Mouse (Mus musculus): ENCODE results near the gene Rbx1. TPM values are rescaled to one million over a fixed set of nuclear protein-coding genes. Genes with fewer than 3 reads are reported as not detected.

Rbx1 gene
- polyA plus RNA-seq, 1 experiment from 2014 or later, result 612 TPM

Other genes starting within 250 kb of the Rbx1 start
- gene Mchr1, start 230.8 kb upstream of the Rbx1 start, polyA plus RNA-seq (2016; fragmentation: Nextera tagmentation; extraction: Ambion mirVana), result not detected in 2 replicates
- gene Slc25a17, start 105.5 kb upstream of the Rbx1 start, polyA plus RNA-seq (2016; fragmentation: Nextera tagmentation; extraction: Ambion mirVana), result 82.5 and 83.3 TPM in 2 replicates
- gene St13, start 66.2 kb upstream of the Rbx1 start, polyA plus RNA-seq (2016; fragmentation: Nextera tagmentation; extraction: Ambion mirVana), result 210 and 228 TPM in 2 replicates
- 14.5 and 15.0 TPM in 2 replicates for gene Xpnpep3, start 66.2 kb upstream of the Rbx1 start, polyA plus RNA-seq (2016; fragmentation: Nextera tagmentation; extraction: Ambion mirVana)
- 2.5 TPM in 2 replicates for gene Dnajb7, start 58.0 kb upstream of the Rbx1 start, polyA plus RNA-seq (2016; fragmentation: Nextera tagmentation; extraction: Ambion mirVana)
- 16.3 and 19.8 TPM in 2 replicates for gene Ep300, start 119.1 kb downstream of the Rbx1 start, polyA plus RNA-seq (2016; fragmentation: Nextera tagmentation; extraction: Ambion mirVana)
- 51.4 and 53.1 TPM in 2 replicates for gene L3mbtl2, start 197.6 kb downstream of the Rbx1 start, polyA plus RNA-seq (2016; fragmentation: Nextera tagmentation; extraction: Ambion mirVana)
- 2.3 and 2.4 TPM in 2 replicates for gene Chadl, start 231.0 kb downstream of the Rbx1 start, polyA plus RNA-seq (2016; fragmentation: Nextera tagmentation; extraction: Ambion mirVana)